Mouse (Mus musculus): Measurements from ENCODE around the gene Epb41.

The Epb41 gene

GRCm38 (mm10) chr4:132074077-132074932, 816 bp downstream of the Epb41 start, which contains the start of gene Gm10300:
Gene Gm10300, plus strand, starts transcription at chr4:132074697.
- DNase-seq (ENCODE audit: low read depth, low spot score), result no peak

- DNase-seq (ENCODE audit: low read depth, low spot score), result no peak
Observed at GRCm38 (mm10) chr4:132072946-132073345, 2.2 kb downstream of the Epb41 start.

- DNase-seq (ENCODE audit: low read depth, low spot score), result no peak
Observed at GRCm38 (mm10) chr4:132072156-132072555, 3.0 kb downstream of the Epb41 start.

- no peak for DNase-seq (ENCODE audit: low read depth, low spot score)
Observed at GRCm38 (mm10) chr4:132071674-132072073, 3.4 kb downstream of the Epb41 start.

- no peak for DNase-seq (ENCODE audit: low read depth, low spot score)
Observed at GRCm38 (mm10) chr4:132067938-132068235, 7.2 kb downstream of the Epb41 start.

- no peak for DNase-seq (ENCODE audit: low read depth, low spot score)
Observed at GRCm38 (mm10) chr4:132067112-132067937, 7.8 kb downstream of the Epb41 start.

- no peak for DNase-seq (ENCODE audit: low read depth, low spot score)
Observed at GRCm38 (mm10) chr4:132066101-132066773, 8.9 kb downstream of the Epb41 start.

- DNase-seq (ENCODE audit: low read depth, low spot score), result no peak
Observed at GRCm38 (mm10) chr4:132065578-132065977, 9.5 kb downstream of the Epb41 start.

- no peak for DNase-seq (ENCODE audit: low read depth, low spot score)
Observed at GRCm38 (mm10) chr4:132064550-132064949, 10.6 kb downstream of the Epb41 start.

GRCm38 (mm10) chr4:132062934-132063884, 11.9 kb downstream of the Epb41 start:
- DNase-seq (ENCODE audit: low read depth, low spot score), result no peak

GRCm38 (mm10) chr4:132062289-132062688, 12.8 kb downstream of the Epb41 start:
- DNase-seq (ENCODE audit: low read depth, low spot score), result no peak

GRCm38 (mm10) chr4:132060040-132060832, 14.9 kb downstream of the Epb41 start:
- DNase-seq (ENCODE audit: low read depth, low spot score), result no peak

GRCm38 (mm10) chr4:132059541-132059940, 15.6 kb downstream of the Epb41 start:
- DNase-seq (ENCODE audit: low read depth, low spot score), result no peak

- no peak for DNase-seq (ENCODE audit: low read depth, low spot score)
Observed at GRCm38 (mm10) chr4:132057311-132057710, 17.8 kb downstream of the Epb41 start.

- DNase-seq (ENCODE audit: low read depth, low spot score), result no peak
Observed at GRCm38 (mm10) chr4:132051321-132052275, 23.5 kb downstream of the Epb41 start.

GRCm38 (mm10) chr4:132049549-132050200, 25.4 kb downstream of the Epb41 start:
- DNase-seq (ENCODE audit: low read depth, low spot score), result no peak

- peak; percentile 94 for DNase-seq (ENCODE audit: low read depth, low spot score)
Observed at GRCm38 (mm10) chr4:132048995-132049404, 26.1 kb downstream of the Epb41 start.

Data from embryo, embryonic 11.5 days (tissue).